Mouse (Mus musculus): Measurements from ENCODE around the gene 2410137M14Rik.
"Not testable (repeated sequence)": the region's sequence is repeated elsewhere in the genome, so short reads cannot be mapped to it uniquely, and the experiment has no call there.

The 2410137M14Rik gene

GRCm38 (mm10) chr17:36993770-36994325 is 12.8 kb upstream of the 2410137M14Rik start:
- DNase-seq: no peak

- no peak for DNase-seq
These were observed 11.5 kb upstream of the 2410137M14Rik start for GRCm38 (mm10) chr17:36992336-36993104.

- not testable (repeated sequence) for DNase-seq
These were observed 9.6 kb upstream of the 2410137M14Rik start for GRCm38 (mm10) chr17:36990630-36991029.

- DNase-seq: no peak
These were observed 8.4 kb upstream of the 2410137M14Rik start, which contains the start of gene H2-M5 for GRCm38 (mm10) chr17:36989437-36989836. Gene H2-M5, minus strand, starts transcription at chr17:36989537.

- no peak for DNase-seq
These were observed 7.4 kb upstream of the 2410137M14Rik start for GRCm38 (mm10) chr17:36988475-36988874.

- DNase-seq: no peak
These were observed 1.5 kb upstream of the 2410137M14Rik start for GRCm38 (mm10) chr17:36982253-36983155.

- no peak for DNase-seq
These were observed 808 bp upstream of the 2410137M14Rik start for GRCm38 (mm10) chr17:36981845-36982244.

GRCm38 (mm10) chr17:36973271-36973787 is 7.7 kb downstream of the 2410137M14Rik start:
- DNase-seq: no peak

GRCm38 (mm10) chr17:36972791-36973190 is 8.2 kb downstream of the 2410137M14Rik start:
- no peak for DNase-seq

GRCm38 (mm10) chr17:36971172-36971850 is 9.7 kb downstream of the 2410137M14Rik start:
- DNase-seq: no peak

- DNase-seq: no peak
These were observed 10.6 kb downstream of the 2410137M14Rik start for GRCm38 (mm10) chr17:36970316-36970890.

GRCm38 (mm10) chr17:36966875-36967274 is 14.2 kb downstream of the 2410137M14Rik start:
- DNase-seq: no peak

- no peak for DNase-seq
These were observed 19.9 kb downstream of the 2410137M14Rik start for GRCm38 (mm10) chr17:36961125-36961524.

- DNase-seq: no peak
These were observed 22.2 kb downstream of the 2410137M14Rik start for GRCm38 (mm10) chr17:36958884-36959283.

GRCm38 (mm10) chr17:36957999-36958743 is 22.9 kb downstream of the 2410137M14Rik start, which contains the start of the genes Znrd1 and Znrd1as:
Gene Znrd1, minus strand, starts transcription at chr17:36958559.
Gene Znrd1as, plus strand, starts transcription at chr17:36958592.
- DNase-seq: peak; percentile 100

- peak; percentile 85 for DNase-seq
These were observed 28.0 kb downstream of the 2410137M14Rik start for GRCm38 (mm10) chr17:36953062-36953461.

- DNase-seq: peak; percentile 92
These were observed 28.4 kb downstream of the 2410137M14Rik start for GRCm38 (mm10) chr17:36952631-36953030.

GRCm38 (mm10) chr17:36950981-36951947 is 29.8 kb downstream of the 2410137M14Rik start, which contains the start of gene Ppp1r11:
Gene Ppp1r11, minus strand, starts transcription at chr17:36951741.
- DNase-seq: peak; percentile 100

- peak; percentile 88 for DNase-seq
These were observed 31.8 kb downstream of the 2410137M14Rik start for GRCm38 (mm10) chr17:36949265-36949664.

- DNase-seq: peak; percentile 88
These were observed 32.8 kb downstream of the 2410137M14Rik start for GRCm38 (mm10) chr17:36948286-36948685.
